Mouse (Mus musculus) bone marrow macrophage, adult 2 months (primary cell): ENCODE results near the gene Uqcc3. TPM values are rescaled to one million over a fixed set of nuclear protein-coding genes. Genes with fewer than 3 reads are reported as not detected.
A peak's percentile ranks its signal among the peaks of the same experiment; 100 is the strongest.

ENCODE experiments used
- H3K27ac ChIP-seq: 2 replicates; pipeline ENCODE4 v1.5.1; 2012; ENCODE audit warnings: low read depth, low read length; ENCODE audit not compliant: insufficient read depth
- H3K4me1 ChIP-seq: 2 replicates; pipeline ENCODE4 v1.6.1; 2012; ENCODE audit warnings: low read length; ENCODE audit not compliant: control insufficient read depth, insufficient read depth
- H3K4me3 ChIP-seq: 2 replicates; pipeline ENCODE4 v1.5.1; 2012; ENCODE audit warnings: mild to moderate bottlenecking, low read length, moderate library complexity; ENCODE audit not compliant: insufficient read depth
- CTCF ChIP-seq: IDR thresholded peaks from 2 replicates; pipeline ENCODE4 v1.5.1; 2012; ENCODE audit warnings: low read depth, mild to moderate bottlenecking, low read length, moderate library complexity
- POLR2A ChIP-seq: IDR thresholded peaks from 2 replicates; pipeline ENCODE4 v1.6.1; 2012; ENCODE audit warnings: mild to moderate bottlenecking, low read depth, low read length, borderline replicate concordance
- polyA plus RNA-seq: library from polyadenylated mRNA; stranded (reverse); fragments of >200 nt; gene quantifications from 2 replicates; pipeline ENCODE4 v1.2.4, GENCODE M21; 2012; ENCODE audit not compliant: missing spikeins, insufficient read depth, insufficient read length

The Uqcc3 gene
- polyA plus RNA-seq, 1 experiment: 40.9 TPM

DNA sequence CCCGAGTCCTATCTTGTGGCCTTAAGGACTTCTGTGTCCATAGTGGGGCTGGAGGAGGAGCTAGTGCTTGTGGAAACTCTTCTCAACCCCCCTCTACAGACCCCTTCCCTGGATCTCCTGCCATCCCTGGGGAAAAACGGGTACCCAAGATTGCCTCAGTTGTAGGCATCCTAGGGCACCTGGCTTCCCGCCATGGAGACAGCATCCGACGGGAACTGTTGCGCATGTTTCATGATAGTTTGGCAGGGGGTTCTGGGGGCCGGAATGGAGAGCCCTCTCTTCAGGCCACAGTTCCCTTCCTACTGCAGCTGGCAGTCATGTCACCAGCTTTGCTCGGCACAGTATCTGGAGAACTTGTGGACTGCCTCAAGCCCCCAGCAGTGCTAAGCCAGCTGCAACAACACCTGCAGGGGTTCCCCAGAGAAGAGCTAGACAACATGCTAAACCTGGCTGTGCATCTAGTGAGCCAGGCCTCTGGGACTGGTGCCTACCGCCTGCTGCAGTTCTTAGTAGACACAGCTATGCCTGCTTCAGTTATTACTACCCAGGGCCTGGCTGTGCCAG is 14.8 kb upstream of the Uqcc3 start:
- no peak overlapping the region for H3K27ac ChIP-seq
- no peak overlapping the region for H3K4me3 ChIP-seq
- peaks cover 8% of the 10 kb centered on the region for H3K4me1 ChIP-seq
- TF ChIP-seq POLR2A (no peak), CTCF (no peak)

- TF ChIP-seq POLR2A (no peak; the same call in 1 of the 2 replicates), CTCF (no peak)
- peak within 1 kb of the TSS; percentile 98 for H3K4me3 ChIP-seq
- peak within 1 kb of the TSS; percentile 64 for H3K27ac ChIP-seq
- peaks cover 6% of the 10 kb centered on the region; the same call in 1 of the 2 replicates for H3K4me1 ChIP-seq
These were observed 12.4 kb upstream of the Uqcc3 start, which contains the start of gene Ints5 for GRCm38 (mm10) chr19:8892829-8893766. TSS of gene Ints5 (plus strand) at chr19:8893005.

GRCm38 (mm10) chr19:8888511-8889385 is 8.0 kb upstream of the Uqcc3 start, which contains the start of the genes 1810009A15Rik and Gm49416:
TSS of gene 1810009A15Rik (plus strand) at chr19:8888853.
TSS of gene Gm49416 (plus strand) at chr19:8888926.
- TF ChIP-seq CTCF (no peak), POLR2A (peak; percentile 61; the same call in 1 of the 2 replicates)
- Histone ChIP-seq H3K4me3 (peak within 1 kb of the TSS; percentile 83), H3K4me1 (peaks cover 7% of the 10 kb centered on the region), H3K27ac (peak within 1 kb of the TSS; percentile 83)

GRCm38 (mm10) chr19:8887585-8888463 is 7.1 kb upstream of the Uqcc3 start:
- no peak for TF ChIP-seq POLR2A
- H3K4me3 ChIP-seq: peak overlapping the region; percentile 83
- peaks cover 7% of the 10 kb centered on the region for H3K4me1 ChIP-seq
- H3K27ac ChIP-seq: peak overlapping the region; percentile 83

DNA sequence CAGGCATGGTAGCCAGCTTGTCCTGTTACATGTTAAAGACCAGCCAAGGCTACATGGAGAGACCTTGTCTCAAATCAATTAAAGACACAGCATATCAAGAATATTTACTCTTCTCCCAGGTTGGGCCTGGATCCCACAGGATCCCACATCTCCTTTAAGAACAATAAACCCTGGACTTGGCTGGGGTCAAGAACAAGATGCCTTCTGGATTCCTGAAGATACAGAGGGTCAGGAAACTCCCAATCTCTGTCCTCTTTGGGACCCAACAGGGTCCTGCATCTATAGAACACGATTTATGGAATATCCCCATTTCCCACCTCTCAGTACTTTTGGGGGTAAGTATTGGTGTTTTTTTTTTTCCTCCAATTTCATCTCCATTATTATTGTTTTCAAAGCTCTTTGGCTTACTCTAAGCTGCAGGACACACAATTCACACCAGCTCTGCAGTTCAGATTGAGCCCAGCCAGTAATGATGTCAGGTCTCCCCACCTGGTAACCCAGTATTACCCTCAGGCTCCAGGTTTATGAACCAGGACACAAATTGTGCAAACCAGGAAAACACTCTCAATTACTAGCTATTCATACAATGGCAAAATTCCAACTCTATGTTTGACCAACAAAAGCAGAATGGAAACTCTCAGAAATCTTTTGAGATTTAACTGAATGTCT is 6.3 kb upstream of the Uqcc3 start:
- H3K27ac ChIP-seq: no peak overlapping the region
- TF ChIP-seq POLR2A (no peak), CTCF (no peak)
- H3K4me3 ChIP-seq: no peak overlapping the region; the same call in 1 of the 2 replicates
- peaks cover 7% of the 10 kb centered on the region for H3K4me1 ChIP-seq

GRCm38 (mm10) chr19:8883616-8884015 is 2.9 kb upstream of the Uqcc3 start, which contains the start of the genes Lbhd1 and Gm49403:
TSS of gene Lbhd1 (plus strand) at chr19:8883732.
TSS of gene Gm49403 (plus strand) at chr19:8883930.
- H3K27ac ChIP-seq: no peak within 1 kb of the TSS
- TF ChIP-seq CTCF (no peak), POLR2A (no peak)
- H3K4me3 ChIP-seq: no peak within 1 kb of the TSS
- peaks cover 3% of the 10 kb centered on the region for H3K4me1 ChIP-seq

DNA sequence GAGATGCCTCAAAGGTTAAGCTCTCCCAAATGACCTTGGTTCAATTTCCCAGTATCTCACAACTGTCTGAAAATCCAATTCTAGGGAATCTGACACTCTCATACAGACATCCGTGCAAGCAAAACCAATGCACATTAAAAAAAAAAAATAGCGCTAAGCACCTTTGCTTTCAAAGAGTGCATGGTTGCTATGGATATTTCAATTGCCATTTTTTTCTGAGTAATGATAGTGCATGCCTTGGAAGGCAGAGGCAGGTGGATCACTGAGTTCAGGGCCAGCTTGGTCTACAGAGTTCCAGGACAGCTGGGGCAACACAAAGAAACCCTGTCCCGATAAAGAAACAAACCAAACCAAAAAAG is 290 bp upstream of the Uqcc3 start:
- no peak overlapping the region for H3K27ac ChIP-seq
- no peaks in the 10 kb centered on the region; the same call in 1 of the 2 replicates for H3K4me1 ChIP-seq
- TF ChIP-seq CTCF (no peak), POLR2A (no peak)
- H3K4me3 ChIP-seq: peak overlapping the region; percentile 90

DNA sequence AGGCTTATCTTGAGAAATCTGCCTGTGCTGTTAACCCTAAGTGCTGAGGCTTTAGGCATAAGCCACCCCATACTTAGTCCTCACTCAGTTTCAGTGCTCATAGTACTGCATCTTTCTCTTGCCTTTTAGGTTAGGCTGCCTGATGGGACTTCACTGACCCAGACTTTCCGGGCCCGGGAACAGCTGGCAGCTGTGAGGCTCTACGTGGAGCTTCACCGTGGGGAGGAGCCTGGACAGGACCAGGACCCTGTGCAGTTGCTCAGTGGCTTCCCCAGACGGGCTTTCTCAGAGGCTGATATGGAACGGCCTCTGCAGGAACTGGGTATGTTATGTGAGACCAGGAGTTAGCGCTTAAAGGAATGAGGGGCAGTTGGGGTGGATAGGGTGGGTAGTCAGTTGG is 5.7 kb downstream of the Uqcc3 start:
- Histone ChIP-seq H3K27ac (no peak overlapping the region), H3K4me1 (peaks cover 13% of the 10 kb centered on the region), H3K4me3 (no peak overlapping the region)
- TF ChIP-seq POLR2A (no peak), CTCF (no peak)
